Mouse (Mus musculus) G1E (cell line): ENCODE data around the gene Gm5475.

Experiments
- CTCF ChIP-seq: IDR thresholded peaks from 2 replicates; pipeline ENCODE4 v1.5.1; 2012; ENCODE audit warnings: low read depth, low read length, inconsistent platforms, mixed read lengths
- GATA1 ChIP-seq: IDR thresholded peaks from 2 replicates; pipeline ENCODE4 v1.6.1; 2012; ENCODE audit warnings: borderline replicate concordance, low read length, inconsistent platforms, mixed read lengths
- GATA2 ChIP-seq: IDR thresholded peaks from 2 replicates; pipeline ENCODE4 v1.6.1; 2012; ENCODE audit warnings: low read depth, low read length, inconsistent platforms, borderline replicate concordance
- POLR2AphosphoS5 ChIP-seq: IDR thresholded peaks from 2 replicates; pipeline ENCODE4 v1.6.1; 2012; ENCODE audit warnings: low read depth, low read length, inconsistent platforms; ENCODE audit not compliant: insufficient replicate concordance
- TAL1 ChIP-seq: conservative IDR thresholded peaks from 2 replicates; pipeline ENCODE4 v1.6.1; 2012; ENCODE audit warnings: low read depth, low read length, inconsistent platforms, mixed read lengths

GRCm38 (mm10) chr15:100429959-100430565, 8.1 kb downstream of the Gm5475 start:
- no peak for TF ChIP-seq CTCF
- TF ChIP-seq GATA1, result no peak
- TF ChIP-seq TAL1, result no peak
- TF ChIP-seq POLR2AphosphoS5, result no peak
- TF ChIP-seq GATA2, result no peak
